Mouse (Mus musculus): ENCODE measurements around the gene Psmd9. TPM values are rescaled to one million over a fixed set of nuclear protein-coding genes. Genes with fewer than 3 reads are reported as not detected.

Gene Psmd9
- polyA plus RNA-seq, 1 experiment, result 87.0 TPM

DNA sequence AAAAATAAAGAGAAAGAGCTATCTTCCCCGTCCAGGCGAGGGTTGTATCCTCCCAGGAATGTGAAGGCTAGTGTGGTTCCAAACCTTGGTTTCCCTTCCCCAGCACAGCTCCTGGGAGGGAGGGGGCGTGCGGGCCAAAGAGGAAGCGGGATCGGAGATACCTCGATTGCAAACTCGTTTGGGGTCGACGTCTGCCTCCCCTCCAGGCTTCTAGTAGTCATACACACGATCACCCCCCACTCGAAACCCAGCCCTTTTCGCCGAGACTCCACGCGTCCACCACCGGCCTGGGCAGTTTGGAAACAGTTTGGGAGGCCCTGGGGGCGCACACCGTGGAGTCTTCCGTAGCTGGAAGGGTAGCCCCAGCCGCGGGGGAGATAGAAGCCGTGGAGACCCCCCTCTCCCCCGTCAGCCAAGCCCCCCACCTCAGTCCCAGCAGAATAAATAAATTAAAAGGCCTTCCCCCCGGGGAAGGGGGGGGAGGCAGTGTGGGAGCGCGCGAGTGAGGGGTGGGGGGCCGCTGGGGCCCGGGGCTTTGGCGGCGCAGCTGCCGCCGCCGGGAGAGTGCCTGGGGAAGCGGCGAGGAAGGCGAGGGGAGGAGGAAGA lies 27.6 kb upstream of the Psmd9 start:
- Histone ChIP-seq H3K4me1 (peaks cover 48% of the 10 kb centered on the region), H3K36me3 (replicated peaks; ENCODE audit: low read length) (peaks cover 46% of the 10 kb centered on the region), H3K27me3 (replicated peaks) (no peaks in the 10 kb centered on the region), H3K4me3 (replicated peaks) (peak overlapping the region; percentile 96), H3K9me3 (no peaks in the 10 kb centered on the region)
- TF ChIP-seq GATA1 (IDR thresholded peaks at IDR 0.05; ENCODE audit: borderline replicate concordance, low read length) (no peak), FLI1 (IDR thresholded peaks at IDR 0.05; ENCODE audit: low read length) (no peak)

DNA sequence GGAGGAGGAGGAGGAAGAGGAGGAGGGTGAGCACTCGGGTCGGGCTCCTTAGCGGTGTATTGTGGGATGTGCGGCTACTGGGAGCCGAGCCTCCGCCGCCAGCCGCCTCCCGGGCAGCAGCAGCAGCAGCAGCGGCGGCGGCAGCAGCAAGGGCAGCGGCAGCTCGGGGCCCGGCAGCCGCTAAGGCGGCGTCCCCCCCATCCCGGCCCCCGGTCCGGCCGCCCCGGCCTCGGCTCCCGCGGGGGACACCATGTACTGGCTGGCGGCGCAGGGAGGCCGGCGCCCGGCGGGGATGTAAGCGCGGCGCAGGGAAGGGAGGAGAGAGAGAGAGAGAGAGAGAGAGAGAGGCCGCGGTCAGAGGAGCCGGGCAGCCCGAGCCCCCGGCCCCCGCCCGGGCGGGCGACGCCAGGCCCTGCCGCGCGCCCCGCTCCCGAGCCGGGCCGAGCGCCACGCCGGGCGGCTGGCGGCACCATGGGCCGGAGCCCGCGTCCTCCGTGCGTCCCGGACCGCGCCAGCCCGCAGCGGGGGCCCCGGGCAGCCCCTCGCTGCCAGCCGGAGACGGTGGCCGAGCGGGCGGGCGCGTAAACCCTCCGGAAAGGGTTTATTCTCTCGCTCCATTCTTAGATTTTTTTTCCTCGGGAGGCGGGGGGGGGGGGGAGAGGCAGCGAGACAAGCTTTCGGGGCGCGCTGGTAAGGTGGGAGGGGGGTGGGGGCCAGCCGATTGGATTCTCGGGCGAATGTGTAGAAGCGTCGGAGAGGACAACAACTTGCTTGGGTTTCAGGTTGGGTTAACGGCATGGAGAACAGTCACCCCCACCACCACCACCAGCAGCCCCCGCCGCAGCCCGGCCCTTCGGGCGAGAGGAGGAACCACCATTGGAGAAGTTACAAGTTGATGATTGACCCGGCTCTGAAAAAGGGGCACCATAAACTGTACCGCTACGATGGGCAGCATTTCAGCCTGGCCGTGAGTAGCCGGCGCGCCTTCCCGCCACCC lies 26.8 kb upstream of the Psmd9 start, which contains the start of gene Setd1b:
Setd1b (plus strand) TSS at position 33 of the 997 bp plus-strand sequence.
- peak within 1 kb of the TSS; percentile 96 for H3K4me3 ChIP-seq (replicated peaks)
- no peaks in the 10 kb centered on the region for H3K9me3 ChIP-seq
- H3K27me3 ChIP-seq (replicated peaks), result no peaks in the 10 kb centered on the region
- peaks cover 48% of the 10 kb centered on the region for H3K4me1 ChIP-seq
- no peak for TF ChIP-seq GATA1 (IDR thresholded peaks at IDR 0.05; ENCODE audit: borderline replicate concordance, low read length)
- no peak for TF ChIP-seq FLI1 (IDR thresholded peaks at IDR 0.05; ENCODE audit: low read length)
- H3K36me3 ChIP-seq (replicated peaks; ENCODE audit: low read length), result peaks cover 46% of the 10 kb centered on the region

DNA sequence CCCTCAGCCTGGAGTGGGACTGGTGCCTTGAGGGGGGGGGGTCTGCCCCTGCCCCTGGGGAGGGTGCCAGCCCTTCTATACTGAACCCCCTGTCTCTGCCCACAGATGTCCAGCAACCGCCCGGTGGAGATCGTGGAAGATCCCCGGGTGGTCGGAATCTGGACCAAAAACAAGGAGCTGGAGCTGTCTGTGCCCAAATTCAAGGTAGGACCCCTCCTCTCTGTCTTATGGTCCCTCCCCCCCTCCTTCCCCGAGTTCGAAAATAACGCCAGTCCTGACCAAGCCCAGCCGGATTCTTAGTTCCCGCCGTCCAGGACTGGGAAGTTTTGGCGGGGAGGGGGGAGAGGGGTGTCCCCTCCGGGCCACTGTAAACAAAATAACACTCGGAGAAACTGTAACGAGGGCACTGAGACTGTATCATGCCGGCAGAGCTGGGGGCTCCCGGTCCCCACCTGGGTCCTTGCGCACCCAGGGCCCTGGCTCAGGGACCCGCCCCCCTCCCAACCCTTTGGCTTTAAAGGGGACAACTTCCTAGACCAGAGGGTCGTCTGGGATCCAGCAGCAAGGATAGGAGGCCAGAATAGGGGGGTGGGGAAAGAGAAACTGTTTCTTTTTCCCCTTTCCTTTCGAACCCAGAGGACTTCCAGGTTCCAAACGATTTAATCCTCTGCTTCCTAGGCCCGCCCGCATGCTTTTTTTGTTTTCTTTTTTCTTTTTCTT lies 25.8 kb upstream of the Psmd9 start:
- H3K36me3 ChIP-seq (replicated peaks; ENCODE audit: low read length), result peaks cover 50% of the 10 kb centered on the region
- H3K27me3 ChIP-seq (replicated peaks), result no peaks in the 10 kb centered on the region
- peak overlapping the region; percentile 96 for H3K4me3 ChIP-seq (replicated peaks)
- H3K4me1 ChIP-seq, result peaks cover 51% of the 10 kb centered on the region
- TF ChIP-seq GATA1 (IDR thresholded peaks at IDR 0.05; ENCODE audit: borderline replicate concordance, low read length) (no peak), FLI1 (IDR thresholded peaks at IDR 0.05; ENCODE audit: low read length) (no peak)
- H3K9me3 ChIP-seq, result no peaks in the 10 kb centered on the region

DNA sequence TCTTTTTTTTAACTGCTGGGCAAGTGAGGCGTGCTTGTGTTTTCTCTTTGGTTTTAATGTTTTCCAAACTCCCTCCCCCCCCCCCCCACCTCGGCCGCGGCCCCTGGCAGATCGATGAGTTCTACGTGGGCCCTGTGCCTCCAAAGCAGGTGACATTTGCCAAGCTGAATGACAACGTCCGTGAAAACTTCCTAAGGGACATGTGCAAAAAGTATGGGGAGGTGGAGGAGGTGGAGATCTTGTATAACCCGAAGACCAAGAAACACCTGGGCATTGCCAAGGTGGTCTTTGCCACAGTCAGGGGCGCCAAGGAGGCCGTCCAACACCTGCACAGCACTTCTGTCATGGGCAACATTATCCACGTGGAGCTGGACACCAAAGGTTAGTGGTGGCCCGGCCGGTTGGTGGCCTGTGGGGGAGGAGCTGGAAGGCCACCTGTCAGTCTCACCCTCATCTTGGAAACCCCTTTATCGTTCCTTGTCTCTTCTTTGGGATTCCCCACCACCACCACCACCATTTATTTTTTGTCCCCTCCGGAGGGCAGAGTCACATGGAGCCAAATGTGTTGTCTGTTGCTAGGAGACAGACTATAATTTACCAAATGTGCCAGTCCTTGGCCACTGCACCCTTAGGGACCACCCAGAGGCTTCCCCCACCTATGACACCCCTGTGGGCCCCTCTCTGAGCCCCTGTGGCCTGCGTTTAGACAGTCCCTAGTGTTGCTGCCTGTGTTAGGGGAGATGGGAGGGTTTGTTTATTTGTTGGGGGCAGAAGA lies 25.1 kb upstream of the Psmd9 start:
- Histone ChIP-seq H3K9me3 (no peaks in the 10 kb centered on the region), H3K36me3 (replicated peaks; ENCODE audit: low read length) (peaks cover 56% of the 10 kb centered on the region), H3K4me1 (peaks cover 56% of the 10 kb centered on the region), H3K27me3 (replicated peaks) (no peaks in the 10 kb centered on the region), H3K4me3 (replicated peaks) (peak overlapping the region; percentile 96)
- TF ChIP-seq GATA1 (IDR thresholded peaks at IDR 0.05; ENCODE audit: borderline replicate concordance, low read length), result no peak
- no peak for TF ChIP-seq FLI1 (IDR thresholded peaks at IDR 0.05; ENCODE audit: low read length)

DNA sequence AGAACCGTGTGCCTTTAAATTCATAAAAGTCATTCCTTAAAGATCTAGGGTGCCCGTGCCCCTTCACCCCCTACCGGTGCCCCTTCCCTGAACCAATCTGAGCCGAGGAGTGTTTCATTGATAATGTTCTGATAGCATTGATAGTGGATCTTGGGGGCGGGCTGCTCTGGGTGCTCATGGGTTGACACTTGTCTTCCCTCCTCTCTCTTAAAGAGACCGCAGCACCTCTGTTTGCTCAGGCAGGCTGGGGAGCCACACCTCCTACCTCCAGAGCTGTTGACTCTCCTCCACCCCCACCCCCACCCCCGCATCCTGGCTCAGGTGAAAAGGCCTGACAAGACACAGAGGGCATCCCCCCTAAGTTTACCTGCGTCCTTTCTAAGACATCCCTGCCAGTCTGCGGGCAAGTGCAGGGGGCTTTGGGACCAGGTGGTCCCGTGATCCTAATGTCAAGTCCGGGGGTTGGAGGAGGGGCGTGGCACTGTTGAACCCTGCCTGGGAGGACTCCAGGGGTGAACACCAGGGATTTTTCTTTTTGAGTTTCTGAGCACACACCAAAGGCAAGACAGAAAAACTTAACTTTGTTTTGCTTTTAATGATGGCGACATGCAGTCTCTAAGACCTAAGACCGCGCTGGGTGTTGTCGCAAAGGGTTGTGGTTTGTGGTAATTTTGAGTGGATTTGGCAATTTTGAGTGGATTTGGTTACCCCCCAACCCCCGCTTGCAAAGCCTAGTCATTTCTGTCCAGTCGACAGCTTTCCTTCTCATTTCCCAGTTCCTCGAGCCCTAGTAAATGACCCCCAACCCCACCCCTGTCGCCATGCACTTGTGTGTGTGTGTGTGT lies 24.2 kb upstream of the Psmd9 start:
- Histone ChIP-seq H3K4me1 (peaks cover 62% of the 10 kb centered on the region), H3K27me3 (replicated peaks) (no peaks in the 10 kb centered on the region), H3K9me3 (no peaks in the 10 kb centered on the region), H3K4me3 (replicated peaks) (peak overlapping the region; percentile 96), H3K36me3 (replicated peaks; ENCODE audit: low read length) (peaks cover 59% of the 10 kb centered on the region)
- TF ChIP-seq GATA1 (IDR thresholded peaks at IDR 0.05; ENCODE audit: borderline replicate concordance, low read length), result no peak
- TF ChIP-seq FLI1 (IDR thresholded peaks at IDR 0.05; ENCODE audit: low read length), result no peak

DNA sequence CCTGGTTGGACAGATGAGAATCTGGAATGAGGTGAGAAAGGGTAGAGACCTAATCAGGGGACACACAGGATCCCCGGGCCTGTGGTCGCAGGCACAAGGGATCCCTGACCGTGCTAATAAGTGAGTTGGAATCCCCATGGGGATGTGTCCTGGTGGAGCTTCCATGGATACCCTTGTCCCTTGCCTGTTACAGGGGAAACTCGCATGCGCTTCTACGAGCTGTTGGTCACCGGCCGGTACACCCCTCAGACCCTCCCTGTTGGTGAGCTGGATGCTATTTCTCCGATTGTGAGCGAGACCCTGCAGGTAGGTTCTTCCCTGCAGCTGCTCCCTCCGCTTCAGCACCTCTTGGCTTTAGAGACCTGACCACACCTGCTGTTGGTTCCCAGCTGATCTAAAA lies 22.9 kb upstream of the Psmd9 start:
- Histone ChIP-seq H3K4me1 (peaks cover 76% of the 10 kb centered on the region), H3K9me3 (no peaks in the 10 kb centered on the region), H3K4me3 (replicated peaks) (peak overlapping the region; percentile 5), H3K36me3 (replicated peaks; ENCODE audit: low read length) (peaks cover 73% of the 10 kb centered on the region), H3K27me3 (replicated peaks) (no peaks in the 10 kb centered on the region)
- no peak for TF ChIP-seq GATA1 (IDR thresholded peaks at IDR 0.05; ENCODE audit: borderline replicate concordance, low read length)
- no peak for TF ChIP-seq FLI1 (IDR thresholded peaks at IDR 0.05; ENCODE audit: low read length)

DNA sequence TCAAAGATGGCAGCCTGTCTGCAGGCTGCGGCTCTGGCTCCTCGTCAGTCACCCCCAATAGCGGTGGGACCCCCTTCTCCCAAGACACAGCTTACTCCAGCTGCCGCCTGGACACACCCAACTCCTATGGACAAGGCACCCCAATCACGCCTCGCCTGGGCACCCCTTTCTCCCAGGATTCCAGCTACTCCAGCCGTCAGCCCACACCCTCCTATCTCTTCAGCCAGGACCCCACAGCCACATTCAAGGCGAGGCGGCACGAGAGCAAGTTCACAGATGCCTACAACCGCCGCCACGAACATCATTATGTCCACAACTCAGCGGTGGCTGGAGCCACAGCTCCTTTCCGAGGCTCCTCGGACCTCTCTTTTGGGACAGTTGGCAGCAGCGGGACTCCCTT lies 21.6 kb upstream of the Psmd9 start:
- no peak overlapping the region for H3K4me3 ChIP-seq (replicated peaks)
- no peaks in the 10 kb centered on the region for H3K27me3 ChIP-seq (replicated peaks)
- no peak for TF ChIP-seq FLI1 (IDR thresholded peaks at IDR 0.05; ENCODE audit: low read length)
- H3K4me1 ChIP-seq, result peaks cover 87% of the 10 kb centered on the region
- H3K9me3 ChIP-seq, result no peaks in the 10 kb centered on the region
- peaks cover 84% of the 10 kb centered on the region for H3K36me3 ChIP-seq (replicated peaks; ENCODE audit: low read length)

DNA sequence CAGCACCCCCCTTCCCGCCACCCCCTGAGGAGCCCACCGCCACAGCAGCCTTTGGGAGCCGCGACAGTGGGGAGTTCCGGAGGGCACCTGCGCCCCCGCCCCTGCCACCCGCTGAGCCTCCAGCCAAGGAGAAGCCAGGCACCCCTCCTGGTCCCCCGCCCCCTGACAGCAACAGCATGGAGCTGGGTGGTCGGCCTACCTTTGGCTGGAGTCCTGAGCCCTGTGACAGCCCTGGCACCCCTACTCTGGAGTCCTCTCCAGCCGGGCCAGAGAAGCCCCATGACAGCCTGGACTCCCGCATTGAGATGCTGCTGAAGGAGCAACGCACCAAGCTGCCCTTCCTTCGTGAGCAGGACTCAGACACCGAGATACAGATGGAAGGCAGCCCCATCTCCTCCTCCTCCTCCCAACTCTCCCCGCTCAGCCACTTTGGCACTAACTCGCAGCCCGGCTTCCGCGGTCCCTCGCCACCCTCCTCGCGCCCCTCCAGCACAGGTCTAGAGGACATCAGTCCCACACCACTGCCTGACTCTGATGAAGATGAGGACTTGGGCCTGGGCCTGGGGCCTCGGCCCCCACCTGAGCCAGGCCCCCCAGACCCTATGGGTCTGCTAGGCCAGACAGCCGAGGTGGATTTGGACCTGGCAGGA lies 21.0 kb upstream of the Psmd9 start:
- Histone ChIP-seq H3K9me3 (no peaks in the 10 kb centered on the region), H3K4me3 (replicated peaks) (peak overlapping the region; percentile 90), H3K27me3 (replicated peaks) (no peaks in the 10 kb centered on the region), H3K4me1 (peaks cover 93% of the 10 kb centered on the region), H3K36me3 (replicated peaks; ENCODE audit: low read length) (peaks cover 91% of the 10 kb centered on the region)
- TF ChIP-seq GATA1 (IDR thresholded peaks at IDR 0.05; ENCODE audit: borderline replicate concordance, low read length) (no peak), FLI1 (IDR thresholded peaks at IDR 0.05; ENCODE audit: low read length) (no peak)
